Mouse (Mus musculus): ENCODE results near the gene Pgbd1. TPM values are rescaled to one million over a fixed set of nuclear protein-coding genes. Genes with fewer than 3 reads are reported as not detected.

Pgbd1 gene
- total and polyA plus RNA-seq, 3 experiments, result 0.25 to 0.35 TPM; not detected in 1

DNA sequence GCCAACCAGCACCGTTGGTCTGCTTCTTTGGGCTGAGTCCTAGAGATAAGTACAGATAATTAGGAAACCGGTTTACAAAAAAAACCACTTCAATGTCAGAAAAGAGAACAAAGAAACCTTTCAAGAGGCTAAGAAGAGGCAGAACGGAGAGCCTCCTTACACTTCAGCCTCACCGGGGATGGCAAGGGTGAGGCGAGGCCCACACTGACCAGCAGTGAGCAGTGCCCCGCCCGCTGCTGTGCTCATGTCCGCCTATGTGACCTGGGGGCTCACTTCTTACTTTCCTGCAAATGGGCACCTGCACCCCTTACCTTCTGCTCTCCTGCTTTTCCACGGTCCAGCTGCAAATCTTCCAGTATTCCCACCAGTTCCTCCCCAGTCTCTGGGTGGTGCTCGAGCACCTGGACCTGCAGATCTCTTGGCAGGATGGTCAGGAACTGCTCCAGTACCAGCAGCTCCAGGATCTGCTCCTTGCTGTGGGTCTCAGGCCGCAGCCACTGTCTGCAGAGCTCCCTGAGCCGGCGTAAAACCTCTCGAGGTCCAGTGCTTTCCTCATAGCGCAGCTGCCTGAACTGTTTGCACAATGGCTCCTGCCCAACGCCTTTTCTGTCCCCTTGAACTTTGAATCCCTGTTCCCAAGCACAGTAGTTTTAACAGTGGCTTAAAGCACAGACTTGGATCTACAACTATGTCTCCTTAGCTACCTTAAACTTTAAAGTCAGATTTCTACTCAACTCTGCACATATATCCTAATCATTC is 7.2 kb upstream of the Pgbd1 start:
- H3K27me3 ChIP-seq (ENCODE audit: control insufficient read depth in 1 of 2, insufficient read depth in 2 of 2, low read length in 2 of 2), result no peaks in the 10 kb centered on the region
- H3K27ac ChIP-seq (ENCODE audit: control insufficient read depth, low read depth, low read length), result no peak overlapping the region
- peaks cover 2% of the 10 kb centered on the region for H3K79me2 ChIP-seq (ENCODE audit: control insufficient read depth, insufficient read depth, low read length, poor library complexity)
- no peaks in the 10 kb centered on the region for H3K9me3 ChIP-seq (replicated peaks; ENCODE audit: insufficient read depth, low read length)
- no peak for TF ChIP-seq RAD21 (IDR thresholded peaks at IDR 0.05; ENCODE audit: low read depth, low read length)
- no peak for TF ChIP-seq USF1 (IDR thresholded peaks at IDR 0.05; ENCODE audit: low read depth, low read length)
- no peak for TF ChIP-seq MEF2A (IDR thresholded peaks at IDR 0.05; ENCODE audit: extremely low read depth, insufficient replicate concordance, low read depth, low read length, poor library complexity, severe bottlenecking)
- TF ChIP-seq TBP (IDR thresholded peaks at IDR 0.05; ENCODE audit: low read depth, low read length), result no peak
- TF ChIP-seq TAL1 (IDR thresholded peaks at IDR 0.05; ENCODE audit: low read length), result no peak
- TF ChIP-seq ZMIZ1 (IDR thresholded peaks at IDR 0.05; ENCODE audit: low read depth, low read length), result no peak
- no peak for TF ChIP-seq TCF12 (IDR thresholded peaks at IDR 0.05; ENCODE audit: low read depth, low read length)
- TF ChIP-seq JUND (IDR thresholded peaks at IDR 0.05; ENCODE audit: low read depth, low read length), result no peak
- TF ChIP-seq SMC3 (IDR thresholded peaks at IDR 0.05; ENCODE audit: low read depth, low read length), result no peak
- TF ChIP-seq ZC3H11A (IDR thresholded peaks at IDR 0.05; ENCODE audit: low read depth, low read length), result no peak
- no peak for DNase-seq (ENCODE audit: low read depth, low spot score)
- peaks cover 3 to 6% of the 10 kb centered on the region in 2 experiments; a peak in 2 of 4 replicates for H3K4me1 ChIP-seq (ENCODE audit: control insufficient read depth in 1 of 2, insufficient read depth in 2 of 2, low read length in 2 of 2)
- peaks cover 3 to 4% of the 10 kb centered on the region in 2 experiments; a peak in 1 of 4 replicates for H3K36me3 ChIP-seq (ENCODE audit: control insufficient read depth in 1 of 2, insufficient read depth in 2 of 2, low read length in 2 of 2)
- no peak overlapping the region for H3K4me3 ChIP-seq (ENCODE audit: control insufficient read depth in 1 of 2, insufficient read depth in 1 of 2, low read depth in 2 of 2, low read length in 2 of 2)
- H3K9ac ChIP-seq (ENCODE audit: control insufficient read depth, low read depth, low read length, poor library complexity, severe bottlenecking), result no peak overlapping the region

DNA sequence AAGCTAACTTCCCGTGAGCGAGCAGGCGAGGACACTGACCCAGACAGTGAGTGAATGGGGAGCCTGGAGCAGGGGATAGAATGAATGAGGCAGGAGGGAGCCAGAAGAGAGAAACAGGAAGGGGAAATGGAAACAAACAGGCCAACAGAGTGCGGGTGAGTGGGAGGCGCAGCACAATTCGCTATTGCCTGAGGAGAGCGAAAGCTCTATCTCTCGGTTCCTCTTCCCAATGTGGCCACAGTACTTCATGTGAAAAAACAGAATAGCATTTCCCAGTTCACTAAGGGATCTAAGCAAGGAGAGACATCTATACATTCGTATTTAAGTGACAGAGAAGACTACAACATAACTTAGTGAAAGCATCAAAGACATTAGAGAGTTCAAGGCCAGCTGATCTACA is 5.9 kb upstream of the Pgbd1 start:
- no peak overlapping the region for H3K27ac ChIP-seq (ENCODE audit: control insufficient read depth, low read depth, low read length)
- DNase-seq (ENCODE audit: low read depth, low spot score), result no peak
- H3K4me3 ChIP-seq (ENCODE audit: control insufficient read depth in 1 of 2, insufficient read depth in 1 of 2, low read depth in 2 of 2, low read length in 2 of 2), result no peak overlapping the region
- no peak overlapping the region for H3K9ac ChIP-seq (ENCODE audit: control insufficient read depth, low read depth, low read length, poor library complexity, severe bottlenecking)
- H3K79me2 ChIP-seq (ENCODE audit: control insufficient read depth, insufficient read depth, low read length, poor library complexity), result no peaks in the 10 kb centered on the region
- TF ChIP-seq HCFC1 (IDR thresholded peaks at IDR 0.05; ENCODE audit: low read depth, low read length) (no peak), BHLHE40 (IDR thresholded peaks at IDR 0.05; ENCODE audit: borderline replicate concordance, low read depth, low read length) (no peak), MYB (IDR thresholded peaks at IDR 0.05; ENCODE audit: low read depth, low read length) (no peak), E2F4 (IDR thresholded peaks at IDR 0.05; ENCODE audit: borderline replicate concordance, low read depth, low read length) (no peak), USF2 (IDR thresholded peaks at IDR 0.05; ENCODE audit: borderline replicate concordance in 1 of 2, insufficient read depth in 1 of 2, low read depth in 1 of 2, low read length in 2 of 2) (no peak), SIN3A (IDR thresholded peaks at IDR 0.05; ENCODE audit: low read length) (no peak)
- H3K9me3 ChIP-seq (replicated peaks; ENCODE audit: insufficient read depth, low read length), result no peaks in the 10 kb centered on the region
- peaks cover 0 to 4% of the 10 kb centered on the region in 2 experiments; a peak in 1 of 4 replicates for H3K36me3 ChIP-seq (ENCODE audit: control insufficient read depth in 1 of 2, insufficient read depth in 2 of 2, low read length in 2 of 2)
- no peaks in the 10 kb centered on the region for H3K27me3 ChIP-seq (ENCODE audit: control insufficient read depth in 1 of 2, insufficient read depth in 2 of 2, low read length in 2 of 2)
- no peaks in the 10 kb centered on the region for H3K4me1 ChIP-seq (ENCODE audit: control insufficient read depth in 1 of 2, insufficient read depth in 2 of 2, low read length in 2 of 2)
